Mouse (Mus musculus) brain, embryonic 14.5 days (tissue): ENCODE data around the gene Shcbp1l.
"Not testable (repeated sequence)": the region's sequence is repeated elsewhere in the genome, so short reads cannot be mapped to it uniquely, and the experiment has no call there.

Experiments
- CTCF ChIP-seq: fragments of 200-500 bp; IDR thresholded peaks from 2 replicates; pipeline ENCODE4 v1.5.1; 2012; ENCODE audit warnings: inconsistent platforms, mild to moderate bottlenecking, moderate library complexity, borderline replicate concordance; ENCODE audit not compliant: insufficient read depth, insufficient read length; ENCODE audit errors: extremely low read depth
- POLR2A ChIP-seq: fragments of 200-500 bp; IDR thresholded peaks from 2 replicates; pipeline ENCODE4 v1.6.1; 2012; ENCODE audit warnings: mild to moderate bottlenecking, inconsistent platforms, borderline replicate concordance; ENCODE audit not compliant: poor library complexity, insufficient read depth, insufficient read length, severe bottlenecking; ENCODE audit errors: extremely low read depth

DNA sequence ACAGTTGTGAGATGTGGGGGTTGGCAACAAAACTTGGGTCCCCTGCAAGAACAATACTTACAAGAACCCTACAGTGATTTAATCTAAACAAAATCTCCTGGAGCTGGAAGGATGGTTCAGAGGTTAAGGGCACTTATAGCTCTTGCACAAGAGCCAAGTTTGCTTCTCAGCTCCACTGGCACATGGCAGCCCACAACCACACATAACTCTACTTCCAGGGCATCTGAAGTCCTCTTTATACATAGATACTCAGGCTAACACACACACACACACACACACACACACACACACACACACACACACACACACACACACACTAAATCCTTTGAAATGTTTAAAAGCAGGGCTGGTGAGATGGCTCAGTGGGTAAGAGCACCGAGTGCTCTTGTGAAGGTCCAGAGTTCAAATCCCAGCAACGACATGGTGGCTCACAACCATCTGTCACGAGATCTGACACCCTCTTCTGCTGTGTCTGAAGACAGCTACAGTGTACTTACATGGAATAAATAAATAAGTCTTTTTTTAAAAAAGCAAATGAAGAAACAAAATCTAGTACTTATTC lies 8.6 kb upstream of the Shcbp1l start:
- not testable (repeated sequence) for TF ChIP-seq CTCF, POLR2A
